Mouse (Mus musculus) thymus, adult 2 months (tissue): ENCODE measurements at regions not wholly inside any gene's neighbourhood (a gene's known extent, or its start where the extent isn't known, plus 50 kb on each side); places are given as distances from the start of the nearest gene placed in this dataset.

Source experiments
- CTCF ChIP-seq: fragments of 200-500 bp; IDR thresholded peaks from 2 replicates; pipeline ENCODE4 v1.5.1; 2012; ENCODE audit warnings: mild to moderate bottlenecking, control low read depth, low read length, moderate library complexity, borderline replicate concordance; ENCODE audit not compliant: control insufficient read depth, poor library complexity, insufficient read depth; ENCODE audit errors: extremely low read depth
- POLR2A ChIP-seq: fragments of 200-500 bp; IDR thresholded peaks from 2 replicates; pipeline ENCODE4 v1.6.1; 2012; ENCODE audit warnings: mild to moderate bottlenecking, low read length, control low read depth, moderate library complexity; ENCODE audit not compliant: control insufficient read depth, poor library complexity, insufficient read depth; ENCODE audit errors: extremely low read depth

DNA sequence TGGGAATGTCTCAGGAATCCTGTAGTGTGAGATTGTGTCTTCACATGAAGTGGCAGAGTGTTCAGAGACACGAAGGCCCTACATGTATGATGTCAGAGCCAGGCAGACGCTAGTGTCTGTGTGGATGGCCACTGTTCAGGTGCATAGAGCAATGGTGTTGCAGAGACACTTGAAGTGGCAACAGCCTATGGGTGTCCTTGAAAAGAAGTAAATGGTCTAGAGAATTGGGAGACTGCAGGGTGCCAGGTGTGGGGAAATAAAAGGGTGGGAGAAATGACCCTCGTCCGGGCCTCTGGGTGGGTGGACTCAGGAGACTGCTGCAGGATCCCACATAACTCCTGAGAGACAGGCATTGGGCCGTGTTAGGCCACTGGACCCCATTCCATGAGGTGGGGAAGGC, 127.8 kb upstream of the Peli2 start:
- TF ChIP-seq CTCF = no peak
- TF ChIP-seq POLR2A = no peak
